Mouse (Mus musculus): ENCODE results near the gene Tsc22d1. TPM values are rescaled to one million over a fixed set of nuclear protein-coding genes. Genes with fewer than 3 reads are reported as not detected.

Tsc22d1 gene
- total and polyA plus RNA-seq, 3 experiments, result 0.25 to 1.3 (median 0.69) TPM

DNA sequence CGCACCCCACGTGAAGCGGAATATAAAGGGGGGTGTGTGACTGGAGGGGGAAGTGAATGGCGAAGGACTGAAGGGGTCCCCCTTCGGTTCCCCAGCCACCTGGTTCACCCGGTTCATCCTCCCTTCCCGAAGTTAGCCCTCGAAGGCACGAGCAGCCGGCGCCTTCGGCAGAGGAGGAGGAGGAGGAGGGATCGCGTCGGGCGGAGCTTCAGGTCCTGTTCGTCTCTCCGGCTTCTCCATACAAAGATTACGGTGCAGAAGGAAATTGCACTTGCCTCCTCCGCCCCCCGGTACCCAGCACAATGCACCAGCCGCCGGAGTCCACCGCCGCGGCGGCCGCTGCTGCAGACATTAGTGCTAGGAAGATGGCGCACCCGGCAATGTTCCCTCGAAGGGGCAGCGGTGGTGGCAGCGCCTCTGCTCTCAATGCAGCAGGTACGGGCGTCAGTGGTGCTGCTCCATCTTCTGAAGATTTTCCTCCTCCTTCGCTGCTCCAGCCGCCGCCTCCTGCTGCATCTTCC is 1.1 kb downstream of the Tsc22d1 start:
- Histone ChIP-seq H3K4me2 (ENCODE audit: insufficient read depth, low read depth, poor library complexity, severe bottlenecking) (no peak overlapping the region), H3K36me3 (replicated peaks in 1 of 2; ENCODE audit: control insufficient read depth in 1 of 2, insufficient read depth in 1 of 2, low read length in 1 of 2) (no peaks in the 10 kb centered on the region), H3K4me3 (replicated peaks in 1 of 3; ENCODE audit: low read depth in 2 of 3, low read length in 2 of 3, poor library complexity in 1 of 3) (no peak overlapping the region), H3K79me2 (replicated peaks; ENCODE audit: control insufficient read depth, extremely low read depth, insufficient read depth, poor library complexity, severe bottlenecking) (no peaks in the 10 kb centered on the region), H3K4me1 (ENCODE audit: control insufficient read depth in 1 of 2, insufficient read depth in 2 of 2) (no peaks in the 10 kb centered on the region; a peak in 1 of 4 replicates), H3K27me3 (replicated peaks) (no peaks in the 10 kb centered on the region), H3K27ac (ENCODE audit: insufficient read depth, low read depth) (no peak overlapping the region), H3K9ac (ENCODE audit: insufficient read depth, low read depth) (no peak overlapping the region), H3K9me3 (replicated peaks; ENCODE audit: low read length) (peaks cover 16% of the 10 kb centered on the region)
- TF ChIP-seq USF1 (IDR thresholded peaks at IDR 0.05; ENCODE audit: low read depth, low read length) (no peak), ELF1 (IDR thresholded peaks at IDR 0.05; ENCODE audit: low read depth, low read length) (no peak), MAX (IDR thresholded peaks at IDR 0.05; ENCODE audit: low read length) (no peak), ZMIZ1 (IDR thresholded peaks at IDR 0.05; ENCODE audit: low read depth, low read length) (no peak), E2F4 (IDR thresholded peaks at IDR 0.05; ENCODE audit: insufficient replicate concordance, low read depth, low read length) (no peak), POLR2A (IDR thresholded peaks at IDR 0.05; ENCODE audit: low read depth, low read length) (no peak), RCOR1 (conservative IDR thresholded peaks at IDR 0.05; ENCODE audit: low read depth, low read length) (no peak), MEF2A (IDR thresholded peaks at IDR 0.05; ENCODE audit: borderline replicate concordance, low read depth, low read length) (no peak), NELFE (IDR thresholded peaks at IDR 0.05; ENCODE audit: low read depth, low read length) (no peak), CHD2 (IDR thresholded peaks at IDR 0.05; ENCODE audit: low read length) (no peak), POLR2AphosphoS2 (IDR thresholded peaks at IDR 0.05; ENCODE audit: low read depth, low read length) (no peak)
- in situ Hi-C loops (cut with MboI; ENCODE audit: low pct_ligation_motif_present, low pct_unique_long_range_greater_than_20kb, low sequenced_read_pairs), result no loop called here
- DNase-seq (ENCODE audit: extremely low read depth), result no peak
- dilution Hi-C loops (cut with MboI; ENCODE audit: extremely low pct_ligation_motif_present, extremely low pct_unique_long_range_greater_than_20kb, low sequenced_read_pairs), result no loop called here

DNA sequence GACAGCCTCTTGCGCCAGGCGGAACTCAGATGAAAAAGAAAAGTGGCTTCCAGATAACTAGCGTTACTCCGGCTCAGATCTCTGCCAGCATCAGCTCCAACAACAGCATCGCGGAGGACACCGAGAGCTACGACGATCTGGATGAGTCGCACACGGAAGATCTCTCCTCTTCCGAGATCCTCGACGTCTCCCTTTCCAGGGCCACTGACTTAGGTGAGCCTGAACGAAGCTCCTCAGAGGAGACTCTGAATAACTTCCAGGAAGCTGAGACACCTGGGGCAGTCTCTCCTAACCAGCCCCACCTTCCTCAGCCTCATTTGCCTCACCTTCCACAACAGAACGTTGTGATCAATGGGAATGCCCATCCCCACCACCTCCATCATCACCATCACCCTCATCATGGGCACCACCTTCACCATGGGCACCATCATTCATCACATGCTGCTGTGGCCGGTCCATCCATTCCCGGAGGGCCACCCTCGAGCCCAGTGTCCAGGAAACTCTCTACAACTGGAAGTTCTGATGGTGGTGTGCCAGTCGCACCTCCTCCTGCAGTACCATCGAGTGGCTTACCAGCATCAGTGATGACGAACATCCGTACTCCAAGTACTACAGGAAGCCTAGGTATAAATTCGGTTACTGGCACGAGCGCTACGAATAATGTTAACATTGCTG is 1.7 kb downstream of the Tsc22d1 start:
- dilution Hi-C loops (cut with MboI; ENCODE audit: extremely low pct_ligation_motif_present, extremely low pct_unique_long_range_greater_than_20kb, low sequenced_read_pairs), result no loop called here
- H3K9ac ChIP-seq (ENCODE audit: insufficient read depth, low read depth), result no peak overlapping the region
- H3K27ac ChIP-seq (ENCODE audit: insufficient read depth, low read depth), result no peak overlapping the region

More for the DNA sequence above, 1.7 kb downstream of the Tsc22d1 start:
- Histone ChIP-seq H3K79me2 (replicated peaks; ENCODE audit: control insufficient read depth, extremely low read depth, insufficient read depth, poor library complexity, severe bottlenecking) (no peaks in the 10 kb centered on the region), H3K4me1 (ENCODE audit: control insufficient read depth in 1 of 2, insufficient read depth in 2 of 2) (no peaks in the 10 kb centered on the region; a peak in 1 of 4 replicates), H3K9me3 (replicated peaks; ENCODE audit: low read length) (peaks cover 16% of the 10 kb centered on the region), H3K36me3 (replicated peaks in 1 of 2; ENCODE audit: control insufficient read depth in 1 of 2, insufficient read depth in 1 of 2, low read length in 1 of 2) (no peaks in the 10 kb centered on the region), H3K27me3 (replicated peaks) (no peaks in the 10 kb centered on the region), H3K4me3 (replicated peaks in 1 of 3; ENCODE audit: low read depth in 2 of 3, low read length in 2 of 3, poor library complexity in 1 of 3) (no peak overlapping the region), H3K4me2 (ENCODE audit: insufficient read depth, low read depth, poor library complexity, severe bottlenecking) (no peak overlapping the region)
- in situ Hi-C loops (cut with MboI; ENCODE audit: low pct_ligation_motif_present, low pct_unique_long_range_greater_than_20kb, low sequenced_read_pairs), result no loop called here
- TF ChIP-seq MXI1 (IDR thresholded peaks at IDR 0.05; ENCODE audit: low read depth, low read length) (no peak), KAT2A (IDR thresholded peaks at IDR 0.05; ENCODE audit: insufficient replicate concordance, low read length) (no peak), CTCF (conservative IDR thresholded peaks at IDR 0.05 in 1 of 2, IDR thresholded peaks at IDR 0.05 in 1 of 2; ENCODE audit: low read depth in 2 of 2, low read length in 2 of 2) (no peak), ZNF384 (IDR thresholded peaks at IDR 0.05; ENCODE audit: low read depth, low read length) (no peak), ETS1 (conservative IDR thresholded peaks at IDR 0.05; ENCODE audit: low read depth, low read length) (no peak), SIN3A (IDR thresholded peaks at IDR 0.05; ENCODE audit: low read length) (no peak), CHD1 (IDR thresholded peaks at IDR 0.05; ENCODE audit: low read depth, low read length) (no peak), POLR2AphosphoS2 (IDR thresholded peaks at IDR 0.05; ENCODE audit: low read depth, low read length) (no peak), ZC3H11A (IDR thresholded peaks at IDR 0.05; ENCODE audit: low read depth, low read length) (no peak), USF1 (IDR thresholded peaks at IDR 0.05; ENCODE audit: low read depth, low read length) (no peak), E2F4 (IDR thresholded peaks at IDR 0.05; ENCODE audit: insufficient replicate concordance, low read depth, low read length) (no peak), TCF12 (IDR thresholded peaks at IDR 0.05; ENCODE audit: low read depth, low read length) (no peak)
- no peak for DNase-seq (ENCODE audit: extremely low read depth)
